Mouse (Mus musculus): ENCODE results near the gene Rad54l.

DNA sequence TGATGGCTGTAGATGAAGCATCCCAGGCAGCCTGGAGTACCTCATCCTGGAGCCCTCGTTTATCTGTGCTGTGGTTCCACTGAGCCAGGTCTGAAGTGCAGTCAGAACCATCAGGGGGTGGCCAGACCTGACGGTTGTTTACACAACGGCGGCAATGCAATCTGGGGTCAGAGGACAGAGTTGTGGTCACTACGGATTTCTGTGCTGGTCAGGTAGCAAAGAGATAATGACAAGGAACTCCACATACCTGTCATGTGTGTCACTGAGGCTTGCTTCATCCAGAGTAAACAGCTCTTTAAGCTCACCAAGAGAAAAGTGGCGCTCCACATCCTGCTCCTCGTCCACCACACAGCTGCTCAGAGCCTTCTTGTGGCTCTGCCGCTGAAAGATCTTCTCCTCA lies 26.3 kb downstream of the Rad54l start:
- TF ChIP-seq POLR2A (IDR thresholded peaks at IDR 0.05; ENCODE audit: borderline replicate concordance, control insufficient read depth, low read depth, low read length), result no peak
- TF ChIP-seq CTCF (IDR thresholded peaks at IDR 0.05; ENCODE audit: control insufficient read depth, insufficient read depth, low read length), result no peak
